Mouse (Mus musculus): Measurements from ENCODE around the gene Olfr1437. TPM values are rescaled to one million over a fixed set of nuclear protein-coding genes. Genes with fewer than 3 reads are reported as not detected.

The Olfr1437 gene
- polyA plus RNA-seq (2015; fragmentation: Nextera tagmentation; extraction: Ambion mirVana) = not detected in 2 replicates

DNA sequence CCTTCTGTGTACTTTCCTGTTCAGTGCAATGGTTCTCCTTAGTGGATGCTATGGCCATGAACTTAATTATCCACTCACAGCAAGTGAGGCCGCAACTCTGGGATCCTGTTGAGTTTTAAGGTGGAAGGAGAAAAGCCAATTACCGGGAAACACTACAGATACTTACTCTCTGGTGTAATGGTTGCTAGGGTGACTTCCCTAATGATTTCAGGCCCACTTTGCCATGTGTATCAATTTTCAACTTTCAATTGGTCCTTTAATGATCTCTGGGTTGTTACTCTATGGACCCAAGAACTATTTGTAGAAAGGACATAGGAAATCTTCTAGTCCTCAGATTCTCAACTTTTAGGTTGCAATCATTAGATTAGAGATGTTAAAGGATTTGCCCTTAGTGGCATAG, at the start of gene Olfr1437:
Olfr1437 (minus strand) TSS at position 101 of the 400 bp plus-strand sequence.

DNA sequence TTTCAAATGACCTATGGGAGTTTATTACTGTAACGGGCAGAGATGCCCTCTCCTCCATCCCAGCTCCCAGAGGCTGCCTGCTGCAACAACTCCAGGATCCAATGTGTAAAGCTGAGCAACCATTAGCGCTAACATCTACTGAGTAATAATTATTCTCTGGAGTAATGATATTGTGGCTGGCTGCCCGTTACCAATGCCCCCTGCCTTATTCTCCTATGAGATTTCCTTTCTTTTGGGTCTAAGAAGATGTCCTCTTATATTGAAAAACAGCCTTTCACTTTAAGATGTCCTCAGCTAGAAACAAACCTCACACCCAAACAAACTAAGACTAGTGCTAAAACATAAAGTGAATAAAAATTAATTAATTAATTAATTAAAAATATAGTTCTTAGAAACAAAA, 10.9 kb upstream of the Olfr1437 start, which contains the start of gene Olfr1438-ps1:
Olfr1438-ps1 (minus strand) TSS at position 101 of the 400 bp plus-strand sequence.

DNA sequence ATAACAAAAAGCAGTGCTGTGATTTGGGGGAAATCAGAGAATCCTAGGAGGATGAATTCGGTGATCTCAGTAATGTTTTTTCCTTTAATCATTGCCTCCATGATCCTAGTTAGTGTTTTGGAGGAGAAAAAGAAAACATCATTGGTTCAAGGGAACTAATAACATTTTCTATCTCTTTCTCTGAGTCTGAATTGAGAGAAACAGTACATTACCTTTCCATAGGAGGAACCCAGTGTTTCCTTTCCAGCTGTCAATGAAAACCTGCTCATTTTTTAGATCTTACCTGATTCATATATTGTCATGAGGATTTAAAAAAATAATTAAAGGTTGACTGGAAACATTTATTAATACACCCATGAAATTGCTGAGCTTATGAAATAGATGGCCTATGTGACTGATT, 25.9 kb downstream of the Olfr1437 start, which contains the start of gene Olfr1436:
Olfr1436 (minus strand) TSS at position 101 of the 400 bp plus-strand sequence.

DNA sequence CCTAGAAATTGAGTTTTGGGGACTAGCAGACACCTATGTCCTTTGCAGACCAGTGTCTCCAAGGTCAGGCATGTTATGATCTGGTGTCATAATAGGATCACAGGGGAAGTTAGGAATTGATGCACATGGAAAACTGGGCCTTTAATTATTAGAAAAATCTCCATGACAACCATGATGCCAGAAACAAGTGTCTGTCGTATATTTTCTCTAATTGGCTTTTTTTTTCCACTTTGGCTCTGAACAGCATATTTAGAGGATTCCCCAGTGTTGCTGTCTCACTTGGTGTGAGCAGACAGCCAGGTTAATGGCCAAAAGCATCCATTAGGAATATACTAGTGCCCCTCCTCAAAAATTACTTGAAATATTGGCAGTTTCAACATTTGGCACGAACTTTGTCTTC, 45.3 kb downstream of the Olfr1437 start, which contains the start of gene Olfr1434:
Olfr1434 (plus strand) TSS at position 301 of the 400 bp plus-strand sequence.

Other genes with a start within 250 kb of the Olfr1437 start
- not detected in 2 replicates for gene Olfr1425, start 247.4 kb downstream of the Olfr1437 start, polyA plus RNA-seq (2015; fragmentation: Nextera tagmentation; extraction: Ambion mirVana)
- not detected in 2 replicates for gene Olfr1426, start 233.1 kb downstream of the Olfr1437 start, polyA plus RNA-seq (2015; fragmentation: Nextera tagmentation; extraction: Ambion mirVana)
- not detected in 2 replicates for gene Olfr1427, start 221.8 kb downstream of the Olfr1437 start, polyA plus RNA-seq (2015; fragmentation: Nextera tagmentation; extraction: Ambion mirVana)
- gene Olfr1428, start 209.2 kb downstream of the Olfr1437 start, polyA plus RNA-seq (2015; fragmentation: Nextera tagmentation; extraction: Ambion mirVana) = not detected in 2 replicates
- gene Olfr76, start 201.9 kb downstream of the Olfr1437 start, polyA plus RNA-seq (2015; fragmentation: Nextera tagmentation; extraction: Ambion mirVana) = not detected in 2 replicates
- not detected in 2 replicates for gene Olfr1555-ps1, start 155.0 kb downstream of the Olfr1437 start, polyA plus RNA-seq (2015; fragmentation: Nextera tagmentation; extraction: Ambion mirVana)
- gene Olfr1431, start 124.5 kb downstream of the Olfr1437 start, polyA plus RNA-seq (2015; fragmentation: Nextera tagmentation; extraction: Ambion mirVana) = not detected in 2 replicates
- not detected in 2 replicates for gene Olfr1432, start 92.5 kb downstream of the Olfr1437 start, polyA plus RNA-seq (2015; fragmentation: Nextera tagmentation; extraction: Ambion mirVana)
- not detected in 2 replicates for gene Olfr262, start 83.4 kb downstream of the Olfr1437 start, polyA plus RNA-seq (2015; fragmentation: Nextera tagmentation; extraction: Ambion mirVana)
- gene Olfr235, start 64.1 kb downstream of the Olfr1437 start, polyA plus RNA-seq (2015; fragmentation: Nextera tagmentation; extraction: Ambion mirVana) = not detected in 2 replicates
- gene Olfr1434, start 45.2 kb downstream of the Olfr1437 start, polyA plus RNA-seq (2015; fragmentation: Nextera tagmentation; extraction: Ambion mirVana) = not detected in 2 replicates
- gene Olfr1436, start 26.0 kb downstream of the Olfr1437 start, polyA plus RNA-seq (2015; fragmentation: Nextera tagmentation; extraction: Ambion mirVana) = not detected in 2 replicates
- gene Olfr1438-ps1, start 10.8 kb upstream of the Olfr1437 start, polyA plus RNA-seq (2015; fragmentation: Nextera tagmentation; extraction: Ambion mirVana) = not detected in 2 replicates
- not detected in 2 replicates for gene Olfr1440, start 62.2 kb upstream of the Olfr1437 start, polyA plus RNA-seq (2015; fragmentation: Nextera tagmentation; extraction: Ambion mirVana)
- not detected in 2 replicates for gene Olfr1441, start 92.3 kb upstream of the Olfr1437 start, polyA plus RNA-seq (2015; fragmentation: Nextera tagmentation; extraction: Ambion mirVana)
- gene Pfpl, start 102.8 kb upstream of the Olfr1437 start, polyA plus RNA-seq (2015; fragmentation: Nextera tagmentation; extraction: Ambion mirVana) = not detected in 2 replicates
- 0.71 and 1.6 TPM in 2 replicates for gene Mpeg1, start 135.7 kb upstream of the Olfr1437 start, polyA plus RNA-seq (2015; fragmentation: Nextera tagmentation; extraction: Ambion mirVana)
- 10.8 and 11.4 TPM in 2 replicates for gene Dtx4, start 176.4 kb upstream of the Olfr1437 start, polyA plus RNA-seq (2015; fragmentation: Nextera tagmentation; extraction: Ambion mirVana)
- gene Fam111a, start 220.6 kb upstream of the Olfr1437 start, polyA plus RNA-seq (2015; fragmentation: Nextera tagmentation; extraction: Ambion mirVana) = 12.3 and 15.4 TPM in 2 replicates

Measured in urinary bladder, postnatal 0 days (tissue).